Mouse (Mus musculus) hindbrain, embryonic 11.5 days (tissue): ENCODE results near the gene Zfp541. TPM values are rescaled to one million over a fixed set of nuclear protein-coding genes. Genes with fewer than 3 reads are reported as not detected.

Experiments
- ATAC-seq: fragments of 200-750 bp; cut with Nextera tagmentation; 2 replicates; pipeline ENCODE4 v1.8.0; 2017; ENCODE audit warnings: mild to moderate bottlenecking, moderate TSS enrichment, moderate library complexity; ENCODE audit not compliant: low FRiP score
- DNase-seq: peaks from one replicate; pipeline ENCODE4 v3.0.0-alpha.2; 2015; ENCODE audit warnings: low spot score
- H3K27ac ChIP-seq: fragments of 300-500 bp; sonication (generic); 2 replicates; pipeline ENCODE4 v1.5.1; 2014; ENCODE audit warnings: mild to moderate bottlenecking, low read depth, low read length
- H3K27me3 ChIP-seq: fragments of 300-500 bp; sonication (generic); 2 replicates; pipeline ENCODE4 v1.6.1; 2014; ENCODE audit warnings: mild to moderate bottlenecking, low read length, moderate library complexity, mixed read lengths; ENCODE audit not compliant: control insufficient read depth, insufficient read depth
- H3K36me3 ChIP-seq: fragments of 300-500 bp; sonication (generic); 2 replicates; pipeline ENCODE4 v1.6.1; 2014; ENCODE audit warnings: mild to moderate bottlenecking, low read length, moderate library complexity, mixed read lengths; ENCODE audit not compliant: control insufficient read depth, insufficient read depth
- H3K4me1 ChIP-seq: fragments of 300-500 bp; sonication (generic); replicated peaks from 2 replicates; pipeline ENCODE4 v1.6.1; 2014; ENCODE audit warnings: low read length, mixed read lengths; ENCODE audit not compliant: control insufficient read depth, insufficient read depth
- H3K4me2 ChIP-seq: fragments of 300-500 bp; sonication (generic); replicated peaks from 2 replicates; pipeline ENCODE4 v1.6.1; 2014; ENCODE audit warnings: mild to moderate bottlenecking, low read depth, low read length
- H3K4me3 ChIP-seq: fragments of 300-500 bp; sonication (generic); 2 replicates; pipeline ENCODE4 v1.5.1; 2014; ENCODE audit warnings: low read depth, low read length
- H3K9ac ChIP-seq: fragments of 300-500 bp; sonication (generic); 2 replicates; pipeline ENCODE4 v1.6.1; 2014; ENCODE audit warnings: low read depth, low read length
- H3K9me3 ChIP-seq: fragments of 300-500 bp; sonication (generic); 2 replicates; pipeline ENCODE4 v1.6.1; 2016; ENCODE audit warnings: low read length; ENCODE audit not compliant: control insufficient read depth
- WGBS: fragments of 180-500 bp; shearing (Covaris S2); extraction: QIAGEN DNeasy Blood & Tissue Kit; methylation state at CpG from one replicate; pipeline ENCODE4 v1.1.7; 2014; 5-methylcytosine and 5-hydroxymethylcytosine counted together
- polyA plus RNA-seq: library from polyadenylated mRNA; unstranded; fragments of >200 nt; fragmentation: Nextera tagmentation; extraction: Ambion mirVana; gene quantifications from 2 replicates; pipeline ENCODE4 v1.2.1, GENCODE M21; 2014

Zfp541 gene
- polyA plus RNA-seq, 1 experiment from 2014 or later, result not detected

- DNase-seq, result no peak
- H3K27ac ChIP-seq, result no peak overlapping the region
Measured at GRCm38 (mm10) chr7:16120262-16120600, 58.6 kb downstream of the Zfp541 start.

GRCm38 (mm10) chr7:16125829-16126228, 64.2 kb downstream of the Zfp541 start:
- WGBS, result 81% methylated on average over 9 of the region's 9 CpGs
- H3K4me3 ChIP-seq, result no peak overlapping the region
- H3K9me3 ChIP-seq, result no peaks in the 10 kb centered on the region
- peaks cover 3% of the 10 kb centered on the region; the same call in 1 of the 2 replicates for H3K4me1 ChIP-seq
- H3K4me2 ChIP-seq, result no peak overlapping the region
- DNase-seq (no peak), ATAC-seq (no peak)
- no peak overlapping the region for H3K9ac ChIP-seq
- no peaks in the 10 kb centered on the region for H3K36me3 ChIP-seq
- H3K27ac ChIP-seq, result no peak overlapping the region
- H3K27me3 ChIP-seq, result no peaks in the 10 kb centered on the region

More at GRCm38 (mm10) chr7:16120262-16120600, 58.6 kb downstream of the Zfp541 start:
- WGBS, result 52% methylated on average over 9 of the region's 9 CpGs
- H3K9ac ChIP-seq, result no peak overlapping the region; the same call in 1 of the 2 replicates
- ATAC-seq, result no peak; the same call in 1 of the 2 replicates
- H3K27me3 ChIP-seq, result no peaks in the 10 kb centered on the region
- H3K4me3 ChIP-seq, result peak overlapping the region; percentile 70
- H3K9me3 ChIP-seq, result no peaks in the 10 kb centered on the region
- H3K36me3 ChIP-seq, result 0 out of 2 replicates have a peak, but pooled peaks cover 6% of the 10 kb centered on the region
- no peaks in the 10 kb centered on the region for H3K4me1 ChIP-seq
- peak overlapping the region; percentile 40 for H3K4me2 ChIP-seq

GRCm38 (mm10) chr7:16128344-16128743, 66.7 kb downstream of the Zfp541 start:
- H3K36me3 ChIP-seq, result no peaks in the 10 kb centered on the region
- H3K9me3 ChIP-seq, result no peaks in the 10 kb centered on the region
- 87% methylated on average over 6 of the region's 6 CpGs for WGBS
- ATAC-seq (no peak), DNase-seq (no peak)
- H3K4me2 ChIP-seq, result no peak overlapping the region
- no peak overlapping the region for H3K27ac ChIP-seq
- no peak overlapping the region for H3K9ac ChIP-seq
- no peaks in the 10 kb centered on the region for H3K27me3 ChIP-seq
- peaks cover 11% of the 10 kb centered on the region for H3K4me1 ChIP-seq
- H3K4me3 ChIP-seq, result no peak overlapping the region

- Histone ChIP-seq H3K9ac (no peak overlapping the region), H3K9me3 (no peaks in the 10 kb centered on the region), H3K4me1 (peaks cover 11% of the 10 kb centered on the region), H3K27ac (no peak overlapping the region; the same call in 1 of the 2 replicates), H3K36me3 (no peaks in the 10 kb centered on the region), H3K4me3 (no peak overlapping the region), H3K4me2 (peak overlapping the region; percentile 87; the same call in 1 of the 2 replicates), H3K27me3 (no peaks in the 10 kb centered on the region)
- no peak for DNase-seq
- WGBS, result 72% methylated on average over 5 of the region's 5 CpGs
- no peak for ATAC-seq
Measured at GRCm38 (mm10) chr7:16128899-16129298, 67.3 kb downstream of the Zfp541 start.

GRCm38 (mm10) chr7:16129421-16129845, 67.8 kb downstream of the Zfp541 start, which contains the start of gene Slc8a2:
Slc8a2 (plus strand) TSS chr7:16129826.
- peaks cover 16% of the 10 kb centered on the region for H3K4me1 ChIP-seq
- peak within 1 kb of the TSS; percentile 77 for H3K9ac ChIP-seq
- ATAC-seq (peak; percentile 85), DNase-seq (peak; percentile 90)
- no peaks in the 10 kb centered on the region for H3K9me3 ChIP-seq
- peak within 1 kb of the TSS; percentile 88 for H3K27ac ChIP-seq
- H3K27me3 ChIP-seq, result no peaks in the 10 kb centered on the region
- under 1% methylated on average over 12 of the region's 12 CpGs for WGBS
- no peaks in the 10 kb centered on the region for H3K36me3 ChIP-seq
- H3K4me2 ChIP-seq, result peak within 1 kb of the TSS; percentile 87
- H3K4me3 ChIP-seq, result peak within 1 kb of the TSS; percentile 73

GRCm38 (mm10) chr7:16129846-16130691, 68.5 kb downstream of the Zfp541 start:
- peak; percentile 87 for DNase-seq
- Histone ChIP-seq H3K36me3 (no peaks in the 10 kb centered on the region), H3K27me3 (no peaks in the 10 kb centered on the region), H3K4me3 (peak overlapping the region; percentile 73), H3K9ac (peak overlapping the region; percentile 77), H3K4me1 (peaks cover 17% of the 10 kb centered on the region), H3K27ac (peak overlapping the region; percentile 88), H3K9me3 (no peaks in the 10 kb centered on the region), H3K4me2 (peak overlapping the region; percentile 87)
- peak; percentile 80 for ATAC-seq
- WGBS, result 2% methylated on average over 29 of the region's 38 CpGs

- 44% methylated on average over 13 of the region's 13 CpGs for WGBS
- peaks cover 17% of the 10 kb centered on the region for H3K4me1 ChIP-seq
- no peaks in the 10 kb centered on the region for H3K9me3 ChIP-seq
- H3K4me2 ChIP-seq, result peak overlapping the region; percentile 87
- H3K36me3 ChIP-seq, result no peaks in the 10 kb centered on the region
- H3K4me3 ChIP-seq, result peak overlapping the region; percentile 73
- H3K27ac ChIP-seq, result peak overlapping the region; percentile 19
- H3K9ac ChIP-seq, result peak overlapping the region; percentile 77
- no peak for DNase-seq
- H3K27me3 ChIP-seq, result no peaks in the 10 kb centered on the region
- ATAC-seq, result no peak
Measured at GRCm38 (mm10) chr7:16130956-16131634, 69.5 kb downstream of the Zfp541 start.

- Histone ChIP-seq H3K4me3 (peak overlapping the region; percentile 8; the same call in 1 of the 2 replicates), H3K27me3 (no peaks in the 10 kb centered on the region), H3K36me3 (no peaks in the 10 kb centered on the region), H3K4me2 (peak overlapping the region; percentile 32; the same call in 1 of the 2 replicates), H3K9ac (0 out of 2 replicates have a peak overlapping the region, but pooled peaks have one; percentile 15), H3K9me3 (no peaks in the 10 kb centered on the region), H3K27ac (peak overlapping the region; percentile 17; the same call in 1 of the 2 replicates), H3K4me1 (peaks cover 17% of the 10 kb centered on the region)
- DNase-seq (peak; percentile 32), ATAC-seq (no peak)
- 18% methylated on average over 6 of the region's 7 CpGs for WGBS
Measured at GRCm38 (mm10) chr7:16132161-16132581, 70.6 kb downstream of the Zfp541 start.
